Mouse (Mus musculus) testis, postnatal 10 days (tissue): ENCODE measurements around the gene Il33.
"Not testable (repeated sequence)": the region's sequence is repeated elsewhere in the genome, so short reads cannot be mapped to it uniquely, and the experiment has no call there.

Experiments
- DNase-seq: peaks from one replicate; pipeline ENCODE4 v3.0.0; 2021; ENCODE audit warnings: low spot score

The Il33 gene

DNA sequence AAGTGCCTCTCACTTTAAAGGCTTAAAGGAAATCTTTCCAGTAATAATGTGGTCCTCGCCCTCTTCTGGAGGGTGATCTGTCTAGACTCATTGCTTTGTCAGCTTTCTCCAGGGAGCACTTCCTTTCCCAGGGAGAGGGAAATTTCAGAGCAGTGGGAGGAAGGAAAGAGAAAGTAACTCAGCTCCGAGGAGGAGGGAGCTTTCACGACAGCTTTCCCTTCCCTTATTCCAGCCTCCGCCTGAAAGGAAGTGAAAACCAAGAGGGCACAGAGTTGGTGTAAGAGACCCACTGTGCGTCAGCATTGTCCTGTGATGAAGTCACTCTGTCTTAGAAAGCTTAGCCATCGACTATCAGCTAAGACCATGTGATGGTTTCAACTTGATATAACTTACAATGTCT is 15.3 kb downstream of the Il33 start:
- no peak for DNase-seq

DNA sequence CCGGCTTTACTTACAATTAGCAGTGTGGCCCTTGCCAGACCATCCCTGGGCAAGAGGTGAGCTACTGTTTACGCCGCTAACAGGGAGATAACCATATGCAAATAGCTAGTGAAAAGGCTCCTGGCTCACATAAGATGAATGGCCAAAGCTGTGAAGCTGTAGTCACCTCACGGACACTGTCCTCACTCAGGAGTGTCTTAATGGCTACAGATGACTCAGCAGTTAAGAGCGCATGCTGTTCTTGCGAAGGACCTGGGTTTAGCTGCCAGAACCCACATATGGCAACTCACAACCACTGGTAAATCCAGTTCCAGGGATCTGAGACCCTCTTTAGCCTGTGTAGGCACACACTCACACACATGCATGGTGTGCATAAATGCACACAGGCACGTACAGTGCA is 16.3 kb downstream of the Il33 start:
- DNase-seq, result no peak

DNA sequence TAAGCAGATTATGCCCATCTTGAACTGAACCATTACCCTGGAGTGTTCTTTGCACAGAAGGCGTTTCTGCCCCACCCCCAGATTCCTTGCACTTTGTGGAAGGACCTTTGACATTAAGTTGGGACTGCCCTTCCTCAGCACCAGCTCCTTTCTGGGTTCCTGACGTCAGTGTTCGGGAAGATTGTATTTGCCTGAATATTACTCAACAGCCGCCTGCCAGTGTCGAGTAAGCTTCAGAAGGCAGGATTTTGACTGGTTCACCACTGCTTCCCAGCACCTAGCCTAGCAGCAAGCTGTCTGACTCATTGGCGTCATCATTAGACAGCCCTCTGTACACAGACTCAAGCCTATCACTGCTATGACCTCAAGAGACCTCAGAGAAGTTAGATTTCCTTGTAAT is 17.4 kb downstream of the Il33 start:
- no peak for DNase-seq

DNA sequence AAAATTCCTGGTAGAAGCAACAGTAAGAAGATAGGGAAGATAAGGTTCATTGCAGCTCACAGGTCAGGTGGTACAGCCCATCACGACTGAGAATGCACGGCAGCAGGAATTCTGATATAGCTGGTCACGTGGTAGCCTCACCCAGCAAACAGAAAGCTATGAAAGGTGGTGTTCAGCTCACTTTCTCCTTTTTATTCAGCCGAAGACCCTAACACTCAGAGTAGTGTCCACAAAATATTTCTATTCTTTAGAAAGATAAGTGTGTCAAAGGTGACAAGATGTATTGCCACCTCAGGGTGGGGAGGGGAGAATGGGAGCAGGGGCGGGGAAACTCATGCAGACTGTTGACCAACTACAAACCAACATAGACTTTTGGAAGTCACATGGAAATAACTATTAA is 19.5 kb downstream of the Il33 start:
- DNase-seq, result no peak

DNA sequence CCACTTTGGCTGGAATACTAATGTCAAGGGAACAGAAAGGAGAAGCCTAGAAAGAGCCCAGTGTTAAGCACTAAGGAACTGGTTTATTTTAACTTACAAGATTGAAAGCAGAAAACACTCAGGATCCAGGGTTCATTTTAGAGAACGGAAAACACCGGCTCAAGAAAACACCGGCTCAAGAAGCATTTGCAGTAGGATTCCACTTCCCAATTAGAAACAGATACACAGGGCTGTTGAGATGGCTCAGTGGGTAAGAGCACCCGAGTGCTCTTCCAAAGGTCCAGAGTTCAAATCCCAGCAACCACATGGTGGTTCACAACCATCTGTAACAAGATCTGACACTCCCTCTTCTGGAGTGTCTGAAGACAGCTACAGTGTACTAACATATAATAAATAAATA is 20.0 kb downstream of the Il33 start:
- not testable (repeated sequence) for DNase-seq

DNA sequence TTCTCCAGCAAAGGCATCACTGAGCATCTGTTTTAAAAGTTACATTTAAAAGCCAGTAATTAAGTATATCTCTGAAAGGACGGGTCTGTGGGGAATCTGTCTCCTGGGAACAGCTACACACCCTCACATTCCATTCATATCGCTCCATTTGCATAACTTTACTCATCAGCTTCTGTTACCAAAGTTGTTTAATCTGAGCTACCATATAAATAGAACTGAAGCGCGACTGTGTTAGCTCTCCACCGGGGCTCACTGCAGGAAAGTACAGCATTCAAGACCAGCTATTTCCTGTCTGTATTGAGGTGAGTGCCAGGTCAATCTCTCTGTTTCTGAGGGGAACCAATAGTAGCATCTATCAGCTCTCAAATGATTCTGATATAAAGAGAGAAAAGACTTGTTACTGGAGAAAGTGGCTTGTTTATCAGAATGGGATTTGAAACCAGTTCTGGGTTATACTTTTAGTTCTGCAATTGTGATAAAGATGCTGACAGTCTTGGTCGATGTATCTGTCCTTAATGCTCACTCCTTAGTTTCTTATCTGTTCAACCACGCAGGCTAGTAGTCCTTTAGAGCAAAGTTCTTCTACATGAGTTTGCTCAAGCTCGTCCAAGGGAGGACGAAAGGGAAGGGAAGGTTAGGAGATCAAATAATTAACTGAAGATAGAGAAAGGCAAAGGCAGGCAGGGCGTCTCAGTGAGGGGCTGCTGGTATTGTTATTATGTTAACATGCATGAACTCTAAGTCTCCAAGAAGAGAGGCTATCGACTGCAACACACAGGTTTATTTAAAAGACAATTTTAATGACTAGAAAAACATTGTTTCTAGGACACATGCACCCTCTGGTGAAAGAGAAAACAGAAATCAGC is 20.9 kb downstream of the Il33 start:
- no peak for DNase-seq

DNA sequence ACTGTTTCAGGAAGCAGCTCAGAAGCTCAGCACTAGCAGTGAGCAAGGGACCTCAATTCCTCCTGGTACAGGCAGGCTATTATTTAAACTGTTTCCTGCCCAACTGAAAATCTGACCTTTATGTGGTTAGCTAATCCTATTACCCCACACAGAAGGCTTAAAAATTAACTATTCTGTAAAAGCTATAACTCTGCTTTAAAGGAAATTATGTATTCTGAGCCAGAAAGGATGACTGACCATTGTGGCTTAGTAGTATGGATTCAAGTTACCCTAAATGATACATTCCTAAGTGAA is 21.5 kb downstream of the Il33 start:
- no peak for DNase-seq

DNA sequence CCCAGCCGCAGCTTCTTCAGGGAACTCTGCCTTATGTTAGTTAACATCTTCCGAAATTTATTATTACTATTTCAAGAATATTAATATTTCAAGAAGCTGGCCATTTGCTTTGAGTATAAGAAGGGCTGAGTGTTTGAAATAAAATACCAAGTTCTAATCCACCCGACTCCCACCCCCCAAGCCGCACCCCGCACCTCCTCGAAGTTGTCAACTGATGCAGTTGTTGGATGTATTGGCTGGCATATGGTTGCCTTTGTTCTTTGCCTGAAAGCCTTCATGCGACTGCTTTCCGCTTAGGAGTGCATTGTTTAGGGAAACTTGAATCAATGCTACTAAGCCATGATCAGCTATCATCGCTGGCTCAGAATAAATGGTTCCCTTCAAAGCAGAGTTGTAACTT is 22.1 kb downstream of the Il33 start:
- DNase-seq, result no peak

DNA sequence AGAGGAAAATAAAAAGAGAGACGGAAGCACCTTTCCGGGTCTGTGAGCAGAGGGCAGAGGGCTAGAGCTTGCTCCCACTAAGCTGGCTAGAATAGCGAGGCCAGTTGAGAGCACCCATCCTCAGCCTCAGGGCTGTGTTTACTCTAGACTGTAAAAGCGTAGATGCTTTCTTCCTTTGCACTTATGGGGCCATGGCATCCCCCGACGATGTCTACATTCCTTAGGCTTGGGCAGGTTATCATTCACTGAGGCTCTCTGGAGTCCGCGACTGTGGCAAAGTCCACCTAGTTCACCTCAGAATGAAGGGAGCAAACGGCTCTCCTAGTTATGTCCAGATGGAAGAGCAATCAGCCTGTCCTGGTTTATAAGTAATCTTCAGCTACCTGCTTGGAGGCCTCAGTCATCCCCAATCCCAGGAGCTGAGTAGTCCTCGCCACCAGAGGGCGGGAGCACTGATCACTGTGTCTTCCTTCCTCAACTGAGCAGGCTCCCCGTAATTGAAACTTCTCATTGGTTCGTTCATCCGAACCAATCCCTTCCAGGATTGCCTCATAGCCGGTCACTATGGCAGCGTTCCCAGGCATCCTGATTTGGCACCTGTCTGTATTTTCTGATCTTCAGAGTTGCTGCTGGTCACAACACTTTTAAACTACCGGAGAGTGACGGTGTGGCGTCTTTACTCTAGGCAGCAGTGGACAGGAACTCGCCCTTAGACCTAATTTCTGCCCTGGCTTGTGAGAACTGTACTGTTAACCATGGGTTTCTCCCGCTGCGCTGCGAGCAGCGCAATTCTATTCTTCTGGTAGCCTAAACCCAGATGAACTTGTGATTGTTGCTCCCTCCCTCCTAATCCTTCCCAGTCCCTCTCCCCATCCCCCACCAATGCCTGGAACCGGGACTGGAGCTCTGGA is 23.2 kb downstream of the Il33 start:
- peak; percentile 79 for DNase-seq

DNA sequence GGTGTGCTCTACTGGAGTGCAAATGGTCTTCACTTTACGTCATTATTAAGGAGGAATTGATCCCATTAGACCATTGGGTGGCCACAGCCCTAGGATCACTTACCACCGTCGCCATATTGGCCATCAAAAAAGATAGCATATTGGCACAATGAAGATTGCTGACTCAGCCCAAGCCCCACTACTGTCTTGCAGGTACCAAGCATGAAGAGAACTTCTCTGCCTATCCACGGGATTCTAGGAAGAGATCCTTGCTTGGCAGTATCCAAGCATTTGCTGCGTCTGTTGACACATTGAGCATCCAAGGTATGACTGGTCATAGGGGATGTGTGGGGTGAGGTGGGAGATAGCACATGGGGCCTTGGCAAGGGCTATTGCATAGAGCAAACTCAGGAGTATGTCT is 27.6 kb downstream of the Il33 start:
- DNase-seq, result no peak

DNA sequence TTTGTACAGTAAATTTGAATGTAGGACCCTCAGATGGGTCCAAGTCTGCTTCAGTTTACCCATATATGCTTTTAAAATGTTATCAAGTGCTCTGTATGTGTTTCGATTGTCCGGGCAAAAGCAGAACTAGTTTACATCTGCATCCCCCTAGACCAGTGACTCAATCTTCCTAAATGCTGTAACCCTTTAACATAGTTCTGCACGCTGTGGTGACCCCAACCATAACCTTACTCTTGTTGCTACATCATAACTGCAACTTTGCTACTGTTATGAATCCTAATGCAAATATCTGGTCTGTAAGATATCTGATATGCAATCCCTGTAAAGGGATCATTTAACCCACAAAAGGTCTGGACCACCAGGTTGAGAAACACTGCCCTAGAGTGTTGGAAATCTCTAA is 28.9 kb downstream of the Il33 start:
- no peak for DNase-seq

DNA sequence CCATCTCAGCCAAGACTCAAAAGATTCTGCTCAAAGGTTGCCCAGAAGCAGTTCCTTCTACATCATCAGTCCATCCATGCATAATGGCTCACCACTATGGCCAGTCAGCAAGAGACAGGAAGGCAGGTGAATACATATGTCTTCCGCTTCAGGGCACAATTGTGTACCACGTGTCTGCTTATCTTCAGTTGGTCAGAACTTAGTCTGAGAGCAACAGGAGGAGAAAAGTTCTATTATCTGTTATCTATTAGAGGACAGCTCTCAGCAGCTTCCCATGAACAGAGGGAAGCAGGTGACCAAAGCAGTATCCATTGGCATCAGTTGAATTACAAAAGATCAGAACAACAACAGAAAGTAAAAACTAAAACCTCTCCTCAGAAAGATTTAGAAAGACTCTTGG is 30.5 kb downstream of the Il33 start:
- DNase-seq, result no peak

DNA sequence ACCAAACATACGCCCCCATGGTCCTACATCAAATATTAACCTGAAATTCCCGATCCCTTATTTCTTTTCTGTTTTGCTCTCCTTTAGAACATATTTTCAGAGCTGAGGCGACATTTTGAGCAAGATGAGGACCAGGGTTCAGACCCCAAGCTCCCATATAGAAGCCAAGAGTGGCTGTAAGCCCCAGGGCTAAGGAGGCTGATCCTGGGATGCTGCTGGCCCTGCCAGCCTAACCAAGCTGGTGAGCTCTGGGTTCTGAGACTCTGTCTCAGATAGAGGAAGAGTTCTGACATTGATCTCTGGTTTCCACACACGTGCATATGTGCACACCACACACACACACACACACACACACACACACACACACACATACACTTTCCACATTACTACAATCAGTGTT is 36.0 kb downstream of the Il33 start:
- DNase-seq, result no peak

DNA sequence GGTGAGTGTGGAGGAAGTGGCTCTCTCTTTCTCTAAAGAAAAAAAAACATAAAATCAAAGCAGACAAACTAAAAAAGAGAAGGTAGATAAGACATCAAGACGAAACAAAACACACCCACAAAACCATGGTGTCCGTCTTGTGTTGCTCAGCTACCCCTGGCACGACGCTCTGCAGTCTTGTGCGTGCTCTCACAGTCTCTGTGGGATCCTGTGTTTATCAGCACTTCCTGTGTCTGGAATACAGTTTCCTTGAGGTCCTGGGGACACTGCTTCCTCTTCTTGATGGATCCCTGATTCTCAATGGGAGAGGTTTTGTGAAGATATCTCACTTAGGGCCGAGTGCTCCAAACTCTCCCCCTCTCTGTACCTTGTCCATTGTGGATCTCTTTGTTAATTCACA is 36.9 kb downstream of the Il33 start:
- DNase-seq, result no peak

DNA sequence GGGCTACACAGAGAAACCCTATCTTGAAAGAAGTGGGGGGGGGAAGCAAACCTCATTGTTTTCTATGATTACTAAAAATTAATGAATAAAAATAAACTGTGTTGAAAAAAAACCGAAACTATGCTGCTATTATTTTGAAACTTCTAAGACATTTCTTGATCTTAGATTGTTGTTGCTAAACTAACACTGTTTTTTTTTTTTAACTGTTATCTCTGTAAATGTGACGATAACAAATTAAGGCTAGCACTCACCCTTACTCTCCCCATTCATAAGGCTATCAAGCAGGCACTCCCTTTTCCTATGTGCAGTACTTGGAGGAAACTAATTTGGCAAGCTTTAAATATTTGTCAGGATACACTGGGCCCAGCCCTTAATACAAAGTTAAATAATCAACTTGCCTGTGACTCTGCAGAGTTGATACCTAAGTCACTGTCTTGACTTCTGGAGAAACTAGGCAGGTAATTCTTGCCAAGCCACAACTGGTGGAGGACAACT is 38.7 kb downstream of the Il33 start:
- DNase-seq, result no peak

DNA sequence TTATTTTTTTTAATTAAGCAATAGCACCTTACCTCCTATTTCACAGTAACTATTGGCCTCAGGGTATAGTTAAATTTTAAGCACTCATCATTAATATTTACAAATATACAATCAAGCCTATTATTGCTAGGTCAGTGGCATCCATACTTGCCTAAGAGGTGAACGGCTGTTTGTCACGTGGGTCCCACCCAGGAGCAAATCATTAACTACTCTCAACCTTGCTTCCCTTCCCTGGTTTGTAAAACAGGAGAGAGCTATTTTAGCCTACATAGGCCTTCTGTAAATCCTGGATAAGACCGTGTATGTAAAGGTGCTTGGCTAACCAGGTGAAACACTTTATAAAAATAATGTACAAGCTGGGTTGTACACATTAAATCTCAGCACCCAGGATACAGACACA is 43.0 kb downstream of the Il33 start:
- no peak for DNase-seq

DNA sequence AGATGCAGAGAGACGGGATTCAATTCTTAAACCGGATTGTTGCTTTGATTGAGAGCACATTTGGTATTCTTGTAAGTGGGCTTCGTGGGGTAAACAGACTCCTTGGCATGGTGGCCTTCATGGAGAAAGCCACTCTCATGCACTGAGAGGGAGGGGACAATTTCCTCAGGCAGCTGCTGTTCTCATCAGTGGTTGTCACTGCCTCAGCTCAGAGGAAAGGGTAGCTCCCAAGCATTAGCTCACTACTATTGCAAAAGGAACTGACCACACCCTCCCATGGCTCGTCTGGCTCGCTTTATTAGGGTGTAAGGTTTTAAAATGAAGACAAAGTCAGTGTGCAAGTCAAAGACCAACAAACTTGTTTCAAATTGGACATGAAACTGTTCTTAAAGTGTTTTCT is 48.5 kb downstream of the Il33 start:
- no peak for DNase-seq

DNA sequence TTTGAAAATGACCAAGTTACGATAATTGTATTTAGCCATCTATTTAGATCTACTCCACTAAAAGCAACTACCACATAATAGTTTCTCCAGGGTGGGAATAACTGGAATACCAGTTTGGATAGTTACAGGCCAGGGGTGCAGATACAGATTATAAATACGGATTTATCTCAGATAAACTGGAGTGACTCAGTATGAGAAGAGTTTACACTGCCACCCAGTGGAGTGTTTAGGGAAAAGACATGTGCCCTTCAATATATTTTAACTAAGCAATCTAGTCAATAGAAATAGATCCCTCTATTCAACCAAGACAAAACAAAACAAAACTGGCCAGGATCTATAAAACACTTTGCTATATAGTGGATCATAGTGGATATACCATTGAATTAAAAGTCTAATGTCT is 53.9 kb downstream of the Il33 start:
- DNase-seq, result no peak

DNA sequence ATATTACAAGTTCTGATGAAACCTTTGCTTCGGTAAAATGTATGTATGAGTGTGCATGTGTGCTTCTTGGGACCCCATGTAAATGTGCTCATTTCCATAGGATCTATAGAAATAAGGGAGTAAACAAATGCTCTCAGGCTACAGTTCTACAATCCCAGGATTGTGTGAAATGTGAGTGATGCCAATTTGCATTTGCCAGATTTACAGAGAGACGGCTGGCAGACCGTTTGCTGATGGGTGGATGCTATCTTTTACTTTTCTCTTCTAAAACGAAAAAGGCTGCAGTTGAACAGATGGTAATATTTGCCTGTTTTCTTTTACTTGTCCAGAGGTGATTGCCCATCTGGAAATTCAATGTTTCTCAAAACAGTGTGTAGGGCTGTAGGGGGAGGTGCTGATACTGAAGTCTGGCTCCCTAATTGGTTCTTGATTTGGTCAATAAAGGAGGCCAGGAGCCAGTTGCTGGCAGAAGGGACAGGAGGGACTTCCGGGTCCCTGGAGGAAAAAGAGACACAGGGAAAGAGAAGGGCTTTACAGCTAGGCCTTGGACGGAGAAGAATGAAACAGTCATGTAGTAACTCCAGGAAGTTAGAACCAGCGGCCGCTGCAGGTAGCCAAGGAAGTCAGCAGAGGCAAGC is 54.7 kb downstream of the Il33 start:
- no peak for DNase-seq

DNA sequence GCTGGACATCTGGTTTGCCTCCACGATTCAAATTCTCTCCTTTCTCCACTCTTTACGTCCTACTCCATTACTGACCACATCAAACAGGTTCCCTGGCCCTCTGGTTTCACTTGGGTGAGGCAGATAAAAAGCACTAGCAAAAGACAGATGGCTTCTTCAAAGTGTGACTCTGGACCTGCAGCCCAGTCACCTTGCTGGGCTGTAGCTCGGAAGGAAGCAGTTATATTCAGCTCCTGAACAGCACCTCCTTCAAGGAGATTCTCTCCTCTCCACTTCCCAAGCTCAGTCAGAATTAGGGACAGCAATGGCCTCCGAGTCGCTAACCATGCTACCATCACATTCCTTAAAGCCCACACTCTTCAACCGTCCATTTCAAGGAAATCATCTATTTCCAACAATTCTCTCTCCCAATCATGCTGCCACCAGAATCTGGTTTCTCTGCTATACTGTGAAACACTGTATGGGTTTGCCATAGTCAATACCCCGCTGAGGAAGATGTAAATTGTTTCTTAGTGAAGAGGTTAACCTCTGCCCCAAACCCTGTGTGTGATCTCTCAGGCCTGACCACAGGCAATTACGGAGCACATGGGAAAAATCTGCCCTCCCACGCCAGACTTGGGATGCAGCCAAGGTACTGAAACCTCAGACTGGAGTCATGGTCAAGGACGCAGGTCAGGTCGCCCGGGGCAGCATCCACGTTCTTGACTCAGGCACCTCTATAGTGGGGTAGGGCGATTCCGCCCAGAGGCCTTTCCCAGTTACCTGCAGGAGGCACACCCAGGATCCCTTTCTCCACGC is 59.5 kb downstream of the Il33 start:
- DNase-seq, result peak; percentile 76

DNA sequence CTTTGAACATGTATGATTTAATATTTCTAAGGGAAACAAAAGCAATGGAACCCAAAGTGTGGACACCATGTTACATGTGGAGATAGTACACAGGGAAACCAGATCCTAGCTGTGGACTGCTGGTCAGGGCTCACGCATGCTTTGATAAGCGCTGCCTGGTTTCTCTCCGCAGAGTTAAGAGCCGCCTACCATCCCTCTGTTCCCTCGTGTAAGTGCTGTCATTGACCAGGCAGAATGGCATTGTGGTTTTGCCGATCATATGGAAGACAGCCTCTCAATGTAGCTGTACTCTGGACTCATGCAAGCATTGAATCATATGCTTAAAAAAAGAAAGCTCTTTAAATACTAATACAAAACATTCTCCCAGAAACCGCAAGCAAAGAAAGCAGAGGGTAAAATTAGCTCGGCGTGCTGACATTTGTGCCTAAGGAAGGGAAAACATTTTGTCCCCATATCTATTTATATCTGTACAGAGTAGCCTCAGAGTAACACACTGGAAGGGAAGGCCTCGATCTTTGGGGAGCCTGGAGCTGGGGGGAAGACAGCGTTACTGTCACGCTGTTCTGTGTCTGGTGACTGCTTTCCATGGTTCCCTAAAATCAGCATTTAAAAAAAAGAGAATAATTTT is 61.7 kb downstream of the Il33 start:
- DNase-seq, result no peak
